Mouse (Mus musculus) neutrophil, adult 59 days (primary cell): ENCODE data around the gene Zbtb3. TPM values are rescaled to one million over a fixed set of nuclear protein-coding genes. Genes with fewer than 3 reads are reported as not detected.

Experiments used
- total RNA-seq, 2 experiments: library from RNA; stranded (reverse); gene quantifications; 1 replicate in 1 of 2; 2 replicates in 1 of 2; pipeline ENCODE4 v1.2.4; 2023

The Zbtb3 gene
- total RNA-seq: under 1 TPM; 0.79 to 0.98 TPM

GRCm38 (mm10) chr19:8802130-8802821 lies at the start of gene Zbtb3:
TSS of gene Zbtb3 (plus strand) at chr19:8802555.

GRCm38 (mm10) chr19:8756635-8757387 lies 45.5 kb upstream of the Zbtb3 start, which contains the start of gene Nxf1:
TSS of gene Nxf1 (plus strand) at chr19:8757073.

DNA sequence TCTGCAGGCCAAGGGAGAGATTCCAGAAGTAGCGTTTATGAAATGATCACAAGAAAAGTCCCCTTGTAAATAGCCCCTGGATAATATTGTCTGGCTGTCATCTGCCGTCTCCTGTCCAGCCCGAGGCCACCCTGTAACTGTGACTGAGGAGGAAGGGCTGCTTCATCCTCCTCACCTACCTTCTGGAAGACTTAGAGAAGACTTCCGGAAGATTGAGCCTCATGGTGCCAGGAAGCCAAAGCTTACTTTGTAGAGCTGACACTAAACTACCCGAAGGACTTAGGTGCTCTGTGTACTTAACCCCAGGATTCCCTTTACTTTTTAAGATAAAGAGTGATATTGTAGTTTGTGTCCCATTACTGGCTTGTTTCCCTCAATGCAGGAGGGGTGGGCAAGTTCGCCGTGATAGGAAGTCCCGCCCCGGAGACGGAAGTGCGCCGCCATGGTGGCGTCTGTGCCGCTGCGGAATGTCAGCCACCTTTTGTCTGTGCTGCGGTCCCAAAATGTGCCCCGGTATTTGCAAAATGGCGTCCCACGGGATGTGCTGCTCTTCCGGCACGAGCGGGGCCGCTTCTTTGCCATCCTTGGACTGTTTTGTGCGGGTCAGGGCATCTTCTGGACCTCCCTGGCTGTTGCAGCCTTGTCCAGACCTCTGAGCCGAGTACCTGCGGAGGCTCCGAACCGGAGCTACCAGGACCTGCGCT lies 31.6 kb upstream of the Zbtb3 start, which contains the start of gene Tmem223:
Gene Tmem223, plus strand, starts transcription at position 430 of the 704 bp plus-strand sequence.

DNA sequence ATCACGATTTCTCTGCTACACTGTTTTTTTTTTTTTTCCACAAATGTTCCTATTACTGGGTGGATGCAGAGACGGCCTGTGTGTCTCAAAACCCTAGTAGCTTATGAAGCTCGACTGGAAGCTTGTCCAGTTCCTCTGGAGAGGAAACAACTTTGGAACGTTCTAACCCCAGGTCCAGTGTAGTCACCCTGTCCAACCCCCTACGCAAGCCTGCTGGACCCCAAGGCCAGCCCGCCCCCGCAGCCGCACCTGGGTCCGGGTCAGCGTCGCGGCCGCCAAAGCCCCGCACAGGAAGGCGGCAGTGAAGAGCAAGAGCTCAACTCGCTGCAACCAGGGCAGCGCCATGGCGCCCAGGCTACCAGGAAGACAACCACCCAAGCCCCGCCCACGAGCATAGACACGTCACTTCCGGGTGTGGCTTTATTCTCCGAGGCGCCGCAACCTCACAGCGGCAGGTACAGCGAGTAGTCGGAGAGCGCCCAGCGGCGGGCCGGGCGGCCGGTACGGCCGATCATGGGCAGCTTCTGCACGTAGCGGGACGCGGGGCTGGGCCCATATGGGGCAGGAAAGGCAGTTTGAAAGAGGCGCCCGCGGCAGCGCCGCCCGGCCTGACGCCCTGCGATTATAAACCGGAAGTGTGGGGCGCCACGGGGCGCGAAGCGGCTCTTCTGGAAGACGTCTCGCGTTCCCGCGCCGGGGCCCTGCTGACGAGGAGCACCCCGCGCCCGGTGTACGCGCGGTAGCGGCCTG lies 28.1 kb upstream of the Zbtb3 start, which contains the start of gene Tmem179b:
Gene Tmem179b, minus strand, starts transcription at position 382 of the 750 bp plus-strand sequence.

GRCm38 (mm10) chr19:8786008-8786781 lies 16.2 kb upstream of the Zbtb3 start, which contains the start of gene Taf6l:
TSS of gene Taf6l (minus strand) at chr19:8786417.

GRCm38 (mm10) chr19:8798264-8798946 lies 4.0 kb upstream of the Zbtb3 start, which contains the start of gene Polr2g:
TSS of gene Polr2g (minus strand) at chr19:8798577.

DNA sequence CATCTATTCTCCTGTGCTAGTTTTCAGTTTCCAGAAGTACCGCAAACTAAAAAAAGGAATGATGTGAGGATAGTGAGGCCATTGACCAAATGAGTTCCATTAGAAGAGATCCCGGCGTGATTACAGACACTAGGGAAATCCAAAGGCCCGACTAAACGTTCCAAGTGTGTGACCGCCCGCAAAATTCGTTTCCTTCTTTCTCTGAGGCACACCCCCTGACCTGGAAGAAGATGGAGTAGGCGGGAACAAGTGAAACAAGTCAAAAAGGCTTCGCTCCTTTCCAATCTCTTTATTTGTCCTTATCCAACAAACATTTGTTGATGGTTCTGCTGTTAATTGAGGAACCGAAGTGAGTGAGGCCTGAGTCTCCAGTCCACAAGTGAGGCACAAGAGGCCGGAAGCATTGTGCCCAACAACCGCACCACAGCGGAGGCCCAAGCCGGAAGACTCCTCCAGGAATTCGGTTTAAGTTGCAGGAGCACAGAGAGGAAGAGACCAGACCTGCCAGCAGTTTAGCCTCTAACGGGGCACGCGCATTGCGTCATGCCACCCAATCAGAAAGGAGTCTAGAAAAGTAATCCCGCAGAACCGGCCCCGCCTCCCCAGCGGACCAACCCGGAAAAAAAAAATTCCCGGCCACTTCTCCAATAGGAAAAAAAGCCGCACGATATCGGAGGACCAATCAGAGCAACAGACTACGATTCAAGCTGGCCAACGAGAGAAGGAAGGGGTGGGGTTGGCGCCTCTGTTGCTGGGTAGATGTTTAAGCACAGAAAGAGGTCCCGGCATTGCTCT lies 16.6 kb downstream of the Zbtb3 start, which contains the start of gene Ttc9c:
Gene Ttc9c, minus strand, starts transcription at position 533 of the 795 bp plus-strand sequence.

GRCm38 (mm10) chr19:8819596-8820423 lies 17.5 kb downstream of the Zbtb3 start, which contains the start of gene Hnrnpul2:
TSS of gene Hnrnpul2 (plus strand) at chr19:8820010.

GRCm38 (mm10) chr19:8829660-8830059 lies 27.3 kb downstream of the Zbtb3 start, which contains the start of gene AC129217.1:
TSS of gene AC129217.1 (plus strand) at chr19:8829773.

DNA sequence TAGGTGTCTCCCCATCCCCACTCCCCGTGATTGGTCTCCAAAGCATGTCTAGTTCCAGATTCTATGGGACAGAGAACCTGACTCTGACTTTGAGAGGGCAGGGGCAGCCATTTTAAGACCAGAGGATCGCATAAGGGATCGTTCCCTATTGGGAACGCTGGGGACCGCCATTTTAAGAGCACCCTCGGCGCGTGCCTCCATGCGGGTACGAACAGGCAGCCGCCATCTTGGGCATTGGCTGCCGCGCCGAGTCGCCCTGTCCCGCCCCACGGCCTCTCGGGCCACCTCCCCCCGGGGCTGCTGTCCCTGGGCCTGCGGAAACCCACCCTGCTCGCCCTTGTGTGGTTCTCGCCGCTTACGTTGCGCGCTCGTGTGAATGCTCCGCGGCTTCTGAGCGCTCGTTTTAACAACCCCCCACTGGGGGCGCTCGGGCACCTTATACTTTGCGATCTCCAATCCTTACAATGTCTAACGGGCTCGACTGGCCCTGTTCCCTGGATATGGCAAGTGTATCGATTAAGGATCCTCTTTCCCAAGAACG lies 35.0 kb downstream of the Zbtb3 start, which contains the start of gene Bscl2:
Gene Bscl2, plus strand, starts transcription at position 217 of the 541 bp plus-strand sequence.

DNA sequence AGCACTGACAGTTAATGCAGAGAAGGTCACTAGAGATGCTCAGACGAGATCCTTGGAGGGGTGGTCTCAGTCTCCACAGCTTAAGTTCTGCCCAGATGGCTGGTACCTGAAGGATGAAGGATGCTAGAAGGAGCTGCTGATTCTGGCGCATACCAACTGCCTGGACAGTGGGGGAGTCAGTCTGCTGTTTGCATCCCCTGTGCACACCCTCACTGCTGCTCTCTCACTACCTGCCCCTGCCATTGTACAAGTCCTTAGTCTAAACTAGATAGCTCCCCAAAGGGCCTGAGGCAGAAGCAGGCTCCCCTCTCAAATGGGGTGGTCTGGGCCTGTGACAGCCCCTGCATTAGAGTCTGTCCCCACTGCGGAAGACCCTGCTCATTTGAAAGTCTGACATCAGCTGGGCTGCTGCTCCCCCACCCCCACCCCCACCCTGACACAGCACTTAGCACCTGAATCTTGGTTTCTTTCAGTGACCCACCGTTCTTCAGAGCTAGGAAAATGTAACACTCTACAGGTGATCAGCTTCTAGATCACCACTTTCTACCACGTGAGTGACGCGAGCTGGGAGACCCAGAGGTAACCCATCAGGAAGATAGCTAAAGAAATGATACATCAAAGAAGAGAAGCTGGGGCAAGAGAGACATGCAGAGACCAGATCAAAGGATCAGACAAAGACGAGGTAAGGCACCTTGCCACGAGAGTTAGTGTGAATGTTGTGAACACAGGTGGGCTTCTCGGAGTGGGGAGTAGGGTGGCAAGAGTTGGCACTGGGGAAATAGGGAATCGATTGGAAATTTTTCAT lies 37.0 kb downstream of the Zbtb3 start, which contains the start of gene Gng3:
Gene Gng3, minus strand, starts transcription at position 92 of the 805 bp plus-strand sequence.

DNA sequence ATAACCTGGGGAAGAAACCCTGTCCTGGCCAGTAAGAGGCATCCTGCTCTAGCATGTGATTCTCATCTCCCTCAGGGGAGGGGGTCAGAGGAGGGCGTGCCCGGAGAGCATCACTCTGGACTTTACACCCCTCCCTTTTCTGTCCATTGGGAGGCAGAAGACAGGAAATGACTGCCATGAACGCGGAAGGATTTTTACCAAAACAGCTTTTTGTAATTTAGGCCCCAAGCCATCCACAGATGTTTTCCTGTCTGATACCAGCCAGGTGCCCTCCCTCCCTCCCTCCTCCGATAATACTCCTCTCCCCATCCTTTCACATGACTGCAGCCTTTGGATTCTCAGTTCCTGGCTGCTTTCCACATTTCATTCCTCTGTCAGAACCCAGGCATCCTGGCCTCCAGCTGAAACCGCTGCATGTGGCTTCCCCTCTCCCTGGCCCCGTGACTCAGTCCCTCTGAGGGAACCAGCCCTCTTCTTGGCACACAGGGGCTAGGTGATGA lies 48.1 kb downstream of the Zbtb3 start, which contains the start of gene Lrrn4cl:
Gene Lrrn4cl, plus strand, starts transcription at position 367 of the 500 bp plus-strand sequence.

Other genes starting within 250 kb of the Zbtb3 start
- gene Slc22a8, start 211.3 kb upstream of the Zbtb3 start, total RNA-seq: not detected
- gene Slc22a6, start 184.5 kb upstream of the Zbtb3 start, total RNA-seq: not detected
- under 1 TPM; 0.22 to 0.57 TPM for gene Chrm1, start 138.8 kb upstream of the Zbtb3 start, total RNA-seq
- 100 to 1,000 TPM; 121 to 124 TPM for gene Slc3a2, start 79.2 kb upstream of the Zbtb3 start, total RNA-seq
- 10 to 100 TPM; 20.6 to 29.3 TPM for gene Wdr74, start 66.7 kb upstream of the Zbtb3 start, total RNA-seq
- 1 to 10 TPM in 1 of 2 experiments, not detected in 1; 2.8 TPM for gene 1700092M07Rik, start 61.8 kb upstream of the Zbtb3 start, total RNA-seq
- gene Stx5a, start 61.1 kb upstream of the Zbtb3 start, total RNA-seq: 100 to 1,000 TPM; 125 to 152 TPM
- 100 to 1,000 TPM; 133 to 147 TPM for gene Nxf1, start 45.5 kb upstream of the Zbtb3 start, total RNA-seq
- 10 to 100 TPM; 20.5 to 24.1 TPM for gene Tmem223, start 31.6 kb upstream of the Zbtb3 start, total RNA-seq
- gene Tmem179b, start 28.1 kb upstream of the Zbtb3 start, total RNA-seq: 10 to 100 TPM; 75.5 to 83.0 TPM
- gene Taf6l, start 16.1 kb upstream of the Zbtb3 start, total RNA-seq: 10 to 100 TPM; 11.3 to 11.5 TPM
- 10 to 100 TPM; 45.1 to 45.9 TPM for gene Polr2g, start 4.0 kb upstream of the Zbtb3 start, total RNA-seq
- 10 to 100 TPM; 20.3 to 24.7 TPM for gene Ttc9c, start 16.8 kb downstream of the Zbtb3 start, total RNA-seq
- gene Hnrnpul2, start 17.5 kb downstream of the Zbtb3 start, total RNA-seq: 10 to 100 TPM; 89.7 to 97.5 TPM
- 1 to 10 TPM; 3.5 to 7.8 TPM for gene AC129217.1, start 27.2 kb downstream of the Zbtb3 start, total RNA-seq
- 10 to 100 TPM; 55.1 to 64.1 TPM for gene Bscl2, start 34.9 kb downstream of the Zbtb3 start, total RNA-seq
- not detected for gene Gng3, start 36.6 kb downstream of the Zbtb3 start, total RNA-seq
- gene Lrrn4cl, start 48.2 kb downstream of the Zbtb3 start, total RNA-seq: under 1 TPM; 0.20 to 0.36 TPM
- 10 to 100 TPM; 92.5 to 99.0 TPM for gene Ubxn1, start 68.9 kb downstream of the Zbtb3 start, total RNA-seq
- gene Uqcc3, start 78.4 kb downstream of the Zbtb3 start, total RNA-seq: 10 to 100 TPM; 19.7 to 21.0 TPM
- 10 to 100 TPM in 1 of 2 experiments, 1 to 10 TPM in 1; 9.9 to 17.6 TPM for gene Lbhd1, start 81.2 kb downstream of the Zbtb3 start, total RNA-seq
- not detected for gene Gm49403, start 81.4 kb downstream of the Zbtb3 start, total RNA-seq
- gene 1810009A15Rik, start 86.3 kb downstream of the Zbtb3 start, total RNA-seq: 10 to 100 TPM; 20.5 to 27.8 TPM
- gene Gm49416, start 86.4 kb downstream of the Zbtb3 start, total RNA-seq: 1 to 10 TPM; 6.1 to 8.2 TPM
- 10 to 100 TPM; 13.2 to 14.3 TPM for gene Ints5, start 90.5 kb downstream of the Zbtb3 start, total RNA-seq
- 10 to 100 TPM; 79.7 to 91.5 TPM for gene Ganab, start 95.5 kb downstream of the Zbtb3 start, total RNA-seq
- 10 to 100 TPM; 39.9 to 45.3 TPM for gene B3gat3, start 117.8 kb downstream of the Zbtb3 start, total RNA-seq
- gene Rom1, start 126.8 kb downstream of the Zbtb3 start, total RNA-seq: 1 to 10 TPM; 1.3 to 2.3 TPM
- gene Eml3, start 127.0 kb downstream of the Zbtb3 start, total RNA-seq: 10 to 100 TPM; 48.3 to 52.7 TPM
- 100 to 1,000 TPM; 103 to 115 TPM for gene Mta2, start 139.3 kb downstream of the Zbtb3 start, total RNA-seq
- gene Tut1, start 151.3 kb downstream of the Zbtb3 start, total RNA-seq: 1 to 10 TPM; 6.4 to 9.1 TPM
- 100 to 1,000 TPM; 127 to 130 TPM for gene Eef1g, start 164.5 kb downstream of the Zbtb3 start, total RNA-seq
- gene Ahnak, start 186.7 kb downstream of the Zbtb3 start, total RNA-seq: 100 to 1,000 TPM; 348 to 529 TPM